Mouse (Mus musculus) liver, adult 2 months (tissue): ENCODE results near the gene Dnajc24. TPM values are rescaled to one million over a fixed set of nuclear protein-coding genes. Genes with fewer than 3 reads are reported as not detected.

Experiments
- DNase-seq: peaks from one replicate; pipeline ENCODE4 v3.0.0-alpha.2; 2011; ENCODE audit warnings: low read depth, low spot score; ENCODE audit errors: extremely low read depth
- H3K27ac ChIP-seq: fragments of 200-500 bp; replicated peaks from 2 replicates; pipeline ENCODE4 v1.5.1; 2012; ENCODE audit warnings: low read depth, mild to moderate bottlenecking, control low read depth, inconsistent platforms, low read length; ENCODE audit not compliant: insufficient read depth
- H3K27me3 ChIP-seq: fragments of 200-500 bp; 2 replicates; pipeline ENCODE4 v1.6.1; 2012; ENCODE audit warnings: mild to moderate bottlenecking, moderate library complexity, low read length, inconsistent platforms; ENCODE audit not compliant: control insufficient read depth, insufficient read depth
- H3K36me3 ChIP-seq: fragments of 200-500 bp; 2 replicates; pipeline ENCODE4 v1.6.1; 2012; ENCODE audit warnings: low read length, inconsistent platforms; ENCODE audit not compliant: control insufficient read depth, insufficient read depth
- H3K4me1 ChIP-seq: fragments of 200-500 bp; 2 replicates; pipeline ENCODE4 v1.6.1; 2011; ENCODE audit warnings: low read length; ENCODE audit not compliant: control insufficient read depth, insufficient read depth
- H3K4me3 ChIP-seq: fragments of 200-500 bp; 2 replicates; pipeline ENCODE4 v1.5.1; 2011; ENCODE audit warnings: low read depth, mild to moderate bottlenecking, control low read depth, low read length, moderate library complexity; ENCODE audit not compliant: insufficient read depth
- H3K79me2 ChIP-seq: fragments of 200-500 bp; 2 replicates; pipeline ENCODE4 v1.6.1; 2012; ENCODE audit warnings: inconsistent platforms, mild to moderate bottlenecking, low read length, moderate library complexity; ENCODE audit not compliant: control insufficient read depth, insufficient read depth
- H3K9ac ChIP-seq: fragments of 200-500 bp; 2 replicates; pipeline ENCODE4 v1.6.1; 2012; ENCODE audit warnings: low read depth, mild to moderate bottlenecking, control low read depth, inconsistent platforms, low read length
- CTCF ChIP-seq: fragments of 200-500 bp; IDR thresholded peaks from 2 replicates; pipeline ENCODE4 v1.5.1; 2011; ENCODE audit warnings: low read depth, low read length, control low read depth
- POLR2A ChIP-seq: fragments of 200-500 bp; IDR thresholded peaks from 2 replicates; pipeline ENCODE4 v1.6.1; 2011; ENCODE audit warnings: low read length, control low read depth; ENCODE audit not compliant: insufficient read depth; ENCODE audit errors: extremely low read depth
- WGBS: fragments of 180-500 bp; shearing (Covaris S2); methylation state at CpG from one replicate; pipeline ENCODE4 v1.1.7; 2018; 5-methylcytosine and 5-hydroxymethylcytosine counted together
- polyA plus RNA-seq: library from polyadenylated mRNA; depleted of rRNA; stranded (reverse); fragments of >200 nt; gene quantifications from 2 replicates; pipeline ENCODE4 v1.2.3, GENCODE M21; 2012; rRNA removed
- total RNA-seq: library from RNA; depleted of rRNA; stranded (reverse); fragments of >200 nt; gene quantifications from 2 replicates; pipeline ENCODE4 v1.2.3, GENCODE M21; 2014; rRNA removed

Gene Dnajc24
- 17.1 and 18.4 TPM in 2 replicates for total RNA-seq
- polyA plus RNA-seq, result 8.2 and 13.8 TPM in 2 replicates

GRCm38 (mm10) chr2:106002835-106003739, at the start of gene Dnajc24:
TSS of gene Dnajc24 (minus strand) at chr2:106003549.
- DNase-seq, result peak; percentile 89
- H3K27me3 ChIP-seq, result no peaks in the 10 kb centered on the region
- peak within 1 kb of the TSS; percentile 37; the same call in 1 of the 2 replicates for H3K27ac ChIP-seq
- H3K4me1 ChIP-seq, result no peaks in the 10 kb centered on the region
- H3K4me3 ChIP-seq, result peak within 1 kb of the TSS; percentile 97
- peak; percentile 57 for TF ChIP-seq POLR2A
- TF ChIP-seq CTCF, result 0 out of 2 replicates have a peak, but pooled peaks have one; percentile 7
- H3K36me3 ChIP-seq, result peaks cover 2% of the 10 kb centered on the region; the same call in 1 of the 2 replicates
- peaks cover 2% of the 10 kb centered on the region; the same call in 1 of the 2 replicates for H3K79me2 ChIP-seq
- H3K9ac ChIP-seq, result peak within 1 kb of the TSS; percentile 94
- 2% methylated on average over 44 of the region's 44 CpGs for WGBS

DNA sequence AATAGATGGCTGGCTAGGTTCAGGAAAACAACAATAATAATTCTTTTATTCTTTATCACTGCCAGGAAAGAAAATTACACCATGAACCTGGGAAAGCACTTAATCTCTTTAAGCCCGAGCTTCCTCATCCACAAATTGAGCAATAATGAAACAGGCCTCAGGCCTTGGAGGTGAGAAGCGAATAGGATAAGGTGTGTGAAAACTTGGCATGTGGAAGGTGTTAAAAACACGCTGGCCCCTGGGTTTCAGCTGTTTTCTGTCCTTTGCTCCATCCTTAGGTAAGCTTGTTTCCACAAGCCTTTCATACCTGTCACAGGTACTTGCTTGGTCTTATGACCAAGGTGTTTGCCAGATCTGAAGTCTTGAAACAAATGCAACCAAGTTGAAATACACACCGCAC, 43.3 kb upstream of the Dnajc24 start:
- H3K9ac ChIP-seq, result no peak overlapping the region
- 82% methylated on average over 4 of the region's 4 CpGs for WGBS
- no peaks in the 10 kb centered on the region for H3K79me2 ChIP-seq
- no peak overlapping the region for H3K4me3 ChIP-seq
- TF ChIP-seq POLR2A, result no peak
- TF ChIP-seq CTCF, result no peak
- H3K36me3 ChIP-seq, result no peaks in the 10 kb centered on the region
- DNase-seq, result no peak
- H3K27ac ChIP-seq, result no peak overlapping the region
- no peaks in the 10 kb centered on the region for H3K27me3 ChIP-seq
- no peaks in the 10 kb centered on the region for H3K4me1 ChIP-seq

- H3K36me3 ChIP-seq, result no peaks in the 10 kb centered on the region
- no peaks in the 10 kb centered on the region for H3K27me3 ChIP-seq
- H3K4me3 ChIP-seq, result no peak overlapping the region
- TF ChIP-seq CTCF (no peak), POLR2A (no peak)
- H3K27ac ChIP-seq, result no peak overlapping the region
- H3K4me1 ChIP-seq, result no peaks in the 10 kb centered on the region
- no peak overlapping the region for H3K9ac ChIP-seq
- no peak for DNase-seq
- no peaks in the 10 kb centered on the region for H3K79me2 ChIP-seq
- WGBS, result 79% methylated on average over 7 of the region's 7 CpGs
Observed at GRCm38 (mm10) chr2:106042495-106042894, 39.1 kb upstream of the Dnajc24 start.

- Histone ChIP-seq H3K27me3 (no peaks in the 10 kb centered on the region), H3K4me3 (no peak overlapping the region), H3K9ac (no peak overlapping the region), H3K79me2 (no peaks in the 10 kb centered on the region), H3K36me3 (no peaks in the 10 kb centered on the region), H3K27ac (no peak overlapping the region), H3K4me1 (no peaks in the 10 kb centered on the region)
- DNase-seq, result no peak
- WGBS, result 84% methylated on average over 5 of the region's 5 CpGs
- no peak for TF ChIP-seq POLR2A
- TF ChIP-seq CTCF, result no peak
Observed at GRCm38 (mm10) chr2:106041961-106042360, 38.6 kb upstream of the Dnajc24 start.

DNA sequence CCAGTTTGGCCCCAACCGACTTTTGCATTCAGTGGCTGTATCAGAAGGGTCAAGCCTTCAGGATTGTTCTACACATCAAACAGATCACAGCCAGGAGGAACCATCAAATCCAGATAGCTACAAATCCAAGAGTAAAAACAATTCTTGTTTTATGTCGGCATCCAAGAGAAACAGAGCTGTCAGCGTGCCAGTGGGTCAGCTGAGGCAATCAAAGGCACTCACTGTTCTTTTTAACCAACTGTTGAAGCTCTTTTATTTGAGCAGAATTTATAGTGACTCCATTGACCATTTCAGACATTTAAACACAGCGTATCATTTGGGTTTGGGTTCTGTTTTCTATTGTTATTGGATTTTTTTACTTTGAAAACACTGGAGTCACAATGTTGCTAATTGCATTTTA, 34.9 kb upstream of the Dnajc24 start:
- H3K27me3 ChIP-seq, result no peaks in the 10 kb centered on the region; the same call in 1 of the 2 replicates
- DNase-seq, result no peak
- TF ChIP-seq CTCF, result no peak
- TF ChIP-seq POLR2A, result no peak
- H3K4me3 ChIP-seq, result no peak overlapping the region
- WGBS, result 80% methylated on average over 4 of the region's 4 CpGs
- no peaks in the 10 kb centered on the region for H3K4me1 ChIP-seq
- H3K36me3 ChIP-seq, result no peaks in the 10 kb centered on the region
- H3K9ac ChIP-seq, result no peak overlapping the region
- H3K79me2 ChIP-seq, result no peaks in the 10 kb centered on the region
- H3K27ac ChIP-seq, result no peak overlapping the region

DNA sequence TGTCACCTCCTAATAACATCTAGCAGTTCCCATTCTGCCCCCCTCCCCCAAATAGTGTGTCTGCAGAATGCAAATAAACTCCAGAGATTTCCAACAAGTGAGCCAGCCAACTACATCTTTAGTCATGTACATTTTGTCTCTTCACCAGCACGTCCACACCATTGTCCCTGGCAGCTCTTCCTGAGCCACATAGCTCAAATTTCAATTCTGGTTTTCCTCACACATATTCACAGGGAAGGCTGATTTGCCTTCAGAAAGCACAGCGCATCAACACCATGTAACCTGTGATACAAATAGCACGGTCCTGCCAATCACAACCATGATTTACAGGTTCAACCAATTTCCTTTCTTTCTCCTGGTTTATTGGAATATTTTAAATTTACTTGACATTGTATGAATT, 21.5 kb upstream of the Dnajc24 start:
- Histone ChIP-seq H3K27ac (no peak overlapping the region), H3K36me3 (no peaks in the 10 kb centered on the region), H3K9ac (no peak overlapping the region), H3K4me1 (no peaks in the 10 kb centered on the region), H3K27me3 (no peaks in the 10 kb centered on the region), H3K79me2 (no peaks in the 10 kb centered on the region), H3K4me3 (no peak overlapping the region)
- no peak for TF ChIP-seq CTCF
- no peak for TF ChIP-seq POLR2A
- 80% methylated on average over 3 of the region's 3 CpGs for WGBS
- no peak for DNase-seq
